Mouse (Mus musculus) thymus, adult 2 months (tissue): ENCODE measurements around the gene Rtn4rl1.

Source experiments
- CTCF ChIP-seq: fragments of 200-500 bp; IDR thresholded peaks from 2 replicates; pipeline ENCODE4 v1.5.1; 2012; ENCODE audit warnings: mild to moderate bottlenecking, control low read depth, low read length, moderate library complexity, borderline replicate concordance; ENCODE audit not compliant: control insufficient read depth, poor library complexity, insufficient read depth; ENCODE audit errors: extremely low read depth
- POLR2A ChIP-seq: fragments of 200-500 bp; IDR thresholded peaks from 2 replicates; pipeline ENCODE4 v1.6.1; 2012; ENCODE audit warnings: mild to moderate bottlenecking, low read length, control low read depth, moderate library complexity; ENCODE audit not compliant: control insufficient read depth, poor library complexity, insufficient read depth; ENCODE audit errors: extremely low read depth

DNA sequence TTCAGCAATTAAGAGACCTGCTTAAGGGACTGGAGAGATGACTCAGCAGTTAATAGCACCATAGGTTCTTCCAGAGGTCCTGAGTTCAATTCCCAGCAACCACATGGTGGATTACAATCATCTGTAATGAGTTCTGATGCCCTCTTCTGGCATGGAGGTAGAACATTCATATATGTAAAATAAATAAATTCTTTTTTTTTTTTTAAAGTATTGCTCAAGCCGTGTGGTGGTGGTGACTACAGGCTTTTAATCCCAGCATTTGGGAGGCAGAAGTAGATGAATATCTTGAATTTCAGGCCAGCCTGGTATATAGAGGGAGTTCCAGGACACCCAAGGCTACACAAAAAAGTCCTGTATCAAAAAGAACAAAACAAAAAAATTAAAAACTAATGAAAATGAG, 43.2 kb upstream of the Rtn4rl1 start:
- no peak for TF ChIP-seq POLR2A
- TF ChIP-seq CTCF = no peak
